Mouse (Mus musculus): ENCODE data around the gene H3f3b. TPM values are rescaled to one million over a fixed set of nuclear protein-coding genes. Genes with fewer than 3 reads are reported as not detected.

H3f3b gene
- total RNA-seq, 2 experiments from 2014 or later: 247 to 254 TPM

DNA sequence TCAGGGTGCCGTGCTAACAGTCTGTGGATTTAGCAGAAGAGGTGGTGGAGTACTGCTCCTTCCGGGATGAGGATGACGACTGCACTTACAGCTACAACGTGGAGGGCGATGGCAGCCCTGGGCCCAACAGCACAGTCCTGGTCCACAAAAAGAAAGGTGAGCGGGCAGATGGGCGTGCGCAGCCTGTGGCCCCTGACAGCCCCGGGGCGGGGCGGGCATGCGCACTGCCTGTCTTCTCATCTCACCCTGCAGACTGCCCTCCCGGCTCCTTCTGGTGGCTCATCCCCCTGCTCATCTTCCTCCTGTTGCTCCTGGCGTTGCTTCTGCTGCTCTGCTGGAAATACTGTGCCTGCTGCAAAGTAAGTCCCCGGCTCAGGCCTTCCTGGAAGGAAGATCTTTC is 38.1 kb downstream of the H3f3b start:
- no peak for TF ChIP-seq CTCF (IDR thresholded peaks at IDR 0.05)
- DNase-seq (ENCODE audit: extremely low spot score in 1 of 2, low spot score in 2 of 2): no peak
- intact Hi-C loops (cut with DNase I): no loop called here
- Histone ChIP-seq H3K27ac (no peak overlapping the region), H3K4me3 (no peak overlapping the region)

GRCm38 (mm10) chr11:115983291-115983690 is 44.5 kb downstream of the H3f3b start:
- no peak overlapping the region for H3K4me3 ChIP-seq
- intact Hi-C loops (cut with DNase I): no loop called here
- H3K27ac ChIP-seq: no peak overlapping the region
- DNase-seq (ENCODE audit: extremely low spot score in 1 of 2, low spot score in 2 of 2): no peak
- no peak for TF ChIP-seq CTCF (IDR thresholded peaks at IDR 0.05)

DNA sequence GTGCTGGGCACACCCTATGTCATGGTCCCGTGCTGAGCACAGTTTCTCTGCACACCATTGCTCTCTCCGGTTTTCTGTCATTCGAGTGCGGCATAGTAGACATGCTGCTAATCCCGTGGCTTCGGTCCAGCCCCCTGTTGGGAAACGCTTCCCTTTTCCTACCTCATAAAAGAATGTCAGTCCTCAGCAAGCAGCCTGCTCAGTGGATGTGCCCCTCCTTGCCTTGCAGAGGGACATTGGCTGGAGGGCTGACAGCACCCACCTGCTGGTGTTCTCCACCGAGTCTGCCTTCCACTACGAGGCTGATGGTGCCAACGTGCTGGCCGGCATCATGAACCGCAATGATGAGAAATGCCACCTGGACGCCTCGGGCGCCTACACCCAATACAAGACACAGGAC is 45.3 kb downstream of the H3f3b start:
- Histone ChIP-seq H3K4me3 (no peak overlapping the region), H3K27ac (no peak overlapping the region)
- intact Hi-C loops (cut with DNase I): no loop called here
- no peak for DNase-seq (ENCODE audit: extremely low spot score in 1 of 2, low spot score in 2 of 2)
- no peak for TF ChIP-seq CTCF (IDR thresholded peaks at IDR 0.05)

DNA sequence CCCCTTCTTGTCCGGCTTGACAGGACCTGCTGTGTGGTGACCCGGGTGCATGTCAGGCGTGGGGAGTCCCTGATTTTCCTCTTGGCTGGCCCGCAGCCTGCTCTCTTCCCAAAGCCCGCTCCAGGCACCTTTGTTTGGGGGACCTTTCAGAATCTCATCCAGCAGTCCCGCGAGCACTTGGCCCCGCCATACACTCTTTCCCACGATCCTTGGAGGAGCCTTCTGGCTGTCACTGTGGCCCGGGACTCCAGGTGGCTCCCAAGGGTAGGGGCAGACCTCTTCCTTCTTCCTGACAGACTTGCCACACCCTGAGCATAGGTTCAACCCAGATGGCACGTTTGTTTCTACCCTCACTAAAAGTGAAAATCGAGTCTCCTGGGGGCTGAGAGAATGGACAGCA is 52.2 kb downstream of the H3f3b start:
- Histone ChIP-seq H3K27ac (no peak overlapping the region), H3K4me3 (no peak overlapping the region)
- DNase-seq (ENCODE audit: extremely low spot score in 1 of 2, low spot score in 2 of 2): no peak
- intact Hi-C loops (cut with DNase I): no loop called here
- TF ChIP-seq CTCF (IDR thresholded peaks at IDR 0.05): no peak

DNA sequence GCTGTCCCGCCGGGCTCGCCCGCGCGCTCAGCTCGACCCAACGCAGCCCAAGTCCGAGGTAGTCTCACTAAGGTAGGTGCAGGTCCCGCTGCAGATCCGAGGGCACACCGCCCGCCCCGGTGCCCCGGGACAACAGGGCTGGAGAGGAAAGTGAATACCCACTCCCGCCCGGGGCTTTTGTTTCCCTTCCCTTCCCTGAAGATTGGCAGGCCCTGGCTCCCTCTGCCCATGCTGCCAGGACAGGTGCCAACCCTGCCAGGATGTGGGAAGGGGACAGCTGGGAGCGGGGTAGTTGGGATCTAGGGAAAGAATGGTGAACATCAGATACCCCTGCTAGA is 52.7 kb downstream of the H3f3b start:
- peak overlapping the region; percentile 36 for H3K4me3 ChIP-seq
- no peak for DNase-seq (ENCODE audit: extremely low spot score in 1 of 2, low spot score in 2 of 2)
- no peak for TF ChIP-seq CTCF (IDR thresholded peaks at IDR 0.05)
- intact Hi-C loops (cut with DNase I): no loop called here
- no peak overlapping the region for H3K27ac ChIP-seq

DNA sequence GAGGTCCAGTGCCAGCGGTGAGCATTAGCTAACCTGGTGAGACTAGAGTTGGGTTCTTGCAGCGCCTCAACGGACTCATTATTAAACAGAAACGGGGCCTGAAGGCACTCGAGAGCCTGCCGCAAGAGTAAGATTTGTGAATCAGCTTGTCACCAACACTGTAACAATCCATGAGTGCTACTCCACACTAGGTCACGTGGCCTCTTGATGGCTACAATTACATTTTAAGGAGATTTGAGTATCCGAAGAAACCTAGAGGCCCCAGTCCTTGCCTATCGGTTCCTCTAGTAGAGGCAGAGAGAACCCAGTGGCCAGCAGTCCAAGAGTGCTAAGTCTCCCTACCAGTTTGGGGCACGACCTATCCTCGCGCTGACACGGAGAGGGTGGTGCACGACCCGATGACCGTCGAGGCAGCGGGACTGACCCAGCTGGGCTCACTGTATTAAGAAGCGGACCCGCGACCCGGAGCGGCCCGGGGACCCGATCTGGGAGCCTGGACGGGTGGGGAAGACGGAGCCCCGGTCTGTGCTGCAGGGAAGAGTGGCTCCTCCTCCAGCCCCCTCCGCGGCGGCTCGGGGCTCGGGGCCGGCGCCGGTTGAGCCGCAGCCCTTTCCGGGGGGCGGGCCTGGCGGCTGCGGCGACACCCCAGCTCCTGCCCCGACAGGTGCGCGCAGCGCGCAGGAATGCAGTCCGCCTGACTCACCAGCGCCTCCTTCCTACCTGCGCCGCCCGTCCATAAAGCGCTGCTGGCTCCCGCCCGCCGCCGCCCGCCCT is 53.3 kb downstream of the H3f3b start, which contains the start of gene Itgb4:
Itgb4 (plus strand) TSS at position 401 of the 774 bp plus-strand sequence.
- no peak for DNase-seq (ENCODE audit: extremely low spot score in 1 of 2, low spot score in 2 of 2)
- Histone ChIP-seq H3K27ac (no peak within 1 kb of the TSS), H3K4me3 (peak within 1 kb of the TSS; percentile 36)
- no peak; the same call in 1 of the 2 replicates for TF ChIP-seq CTCF (IDR thresholded peaks at IDR 0.05)
- intact Hi-C loops (cut with DNase I): no loop called here

Other genes with a start within 250 kb of the H3f3b start
- 10 to 100 TPM; 18.1 to 18.8 TPM for gene Caskin2, start 214.3 kb downstream of the H3f3b start, total RNA-seq (2021)
- gene Tsen54, start 213.2 kb downstream of the H3f3b start, total RNA-seq (2021): 10 to 100 TPM; 12.4 to 14.2 TPM
- 1 to 10 TPM; 2.3 to 3.6 TPM for gene Llgl2, start 203.9 kb downstream of the H3f3b start, total RNA-seq (2021)
- under 1 TPM; 0.36 to 0.79 TPM for gene Myo15b, start 169.6 kb downstream of the H3f3b start, total RNA-seq (2021)
- gene Smim5, start 128.0 kb downstream of the H3f3b start, total RNA-seq (2021): under 1 TPM in 1 of 2 experiments, not detected in 1; 0.52 TPM
- gene Smim6, start 115.9 kb downstream of the H3f3b start, total RNA-seq (2021): not detected
- gene Sap30bp, start 94.7 kb downstream of the H3f3b start, total RNA-seq (2021): 10 to 100 TPM; 46.7 to 50.1 TPM
- 10 to 100 TPM; 27.1 to 29.4 TPM for gene Recql5, start 94.5 kb downstream of the H3f3b start, total RNA-seq (2021)
- 1 to 10 TPM; 5.1 to 5.7 TPM for gene Itgb4, start 53.3 kb downstream of the H3f3b start, total RNA-seq (2021)
- 10 to 100 TPM; 13.3 to 13.9 TPM for gene Galk1, start 15.2 kb downstream of the H3f3b start, total RNA-seq (2021)
- gene Unk, start 2.4 kb upstream of the H3f3b start, total RNA-seq (2021): 10 to 100 TPM; 22.7 to 24.6 TPM
- 1 to 10 TPM; 1.5 to 2.0 TPM for gene Unc13d, start 50.0 kb upstream of the H3f3b start, total RNA-seq (2021)
- gene Wbp2, start 59.0 kb upstream of the H3f3b start, total RNA-seq (2021): 100 to 1,000 TPM; 387 to 414 TPM
- gene Trim47, start 99.2 kb upstream of the H3f3b start, total RNA-seq (2021): 1 to 10 TPM; 5.2 to 8.0 TPM
- gene Trim65, start 103.2 kb upstream of the H3f3b start, total RNA-seq (2021): 1 to 10 TPM; 7.6 to 9.1 TPM
- gene Mrpl38, start 110.9 kb upstream of the H3f3b start, total RNA-seq (2021): 10 to 100 TPM; 59.4 to 66.8 TPM
- gene Fbf1, start 140.2 kb upstream of the H3f3b start, total RNA-seq (2021): 10 to 100 TPM; 85.5 to 87.1 TPM
- 10 to 100 TPM; 37.2 to 40.0 TPM for gene Ten1, start 170.9 kb upstream of the H3f3b start, total RNA-seq (2021)
- gene Acox1, start 171.1 kb upstream of the H3f3b start, total RNA-seq (2021): 100 to 1,000 TPM; 112 to 119 TPM
- 1 to 10 TPM; 1.4 to 1.5 TPM for gene Evpl, start 210.1 kb upstream of the H3f3b start, total RNA-seq (2021)
- gene Srp68, start 246.3 kb upstream of the H3f3b start, total RNA-seq (2021): 10 to 100 TPM; 70.5 to 75.4 TPM

Data from left cerebral cortex, adult 2 months (tissue).